Comparison of ENCODE assay signal across 15 mouse cellular contexts in the genomic region with DNA sequence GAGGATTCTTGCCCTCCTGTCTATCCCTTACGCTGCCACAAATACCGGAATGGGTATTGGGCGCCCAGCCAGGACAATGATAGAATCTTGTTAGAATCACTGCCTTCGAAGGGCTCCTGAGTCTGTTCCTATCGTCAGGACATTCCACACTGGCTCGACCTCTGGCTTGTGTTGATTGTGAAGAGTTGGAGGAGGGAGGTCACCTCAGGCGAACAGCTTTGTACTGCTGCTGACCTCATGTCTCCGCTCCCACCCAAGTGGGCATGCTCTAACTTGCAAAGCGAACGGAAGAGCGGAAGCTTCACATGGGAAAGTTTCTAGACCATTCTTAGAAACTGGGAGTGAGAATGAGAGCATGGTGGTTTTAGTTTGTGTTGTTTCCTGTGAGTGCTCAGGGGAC. TPM values are rescaled to one million over a fixed set of nuclear protein-coding genes. Genes with fewer than 3 reads are reported as not detected.
DNase-seq lines count a peak whose midpoint lies in the region; ATAC-seq and TF ChIP-seq lines count a peak whose summit lies in the region.
"Had no signal": no experiment of that assay in that cellular context is flagged by ENCODE, and none has a peak within 500 bp of the region (broad histone marks: within the 10 kb centered on the region; RNA-seq: fewer than 3 reads in every experiment).

No protein-coding gene starts in this region.

- H3K9ac ChIP-seq in heart, embryonic 14.5 days (ENCODE audit: low read length), result peak overlapping the region; percentile 60; the same call in 1 of the 2 replicates
- no peak overlapping the region for H3K9ac ChIP-seq in kidney, postnatal 0 days (ENCODE audit: low read depth, low read length)
- H3K9ac ChIP-seq: forebrain, embryonic 12.5 days; hindbrain, embryonic 14.5 days; neural tube, embryonic 15.5 days had no signal

- peaks cover 4% of the 10 kb centered on the region; the same call in 1 of the 2 replicates for H3K27me3 ChIP-seq in heart, embryonic 14.5 days (ENCODE audit: control insufficient read depth, insufficient read depth, low read length)
- H3K27me3 ChIP-seq in kidney, postnatal 0 days (ENCODE audit: insufficient read depth, low read length), result peaks cover 5% of the 10 kb centered on the region; the same call in 1 of the 2 replicates

- no peaks in the 10 kb centered on the region for H3K36me3 ChIP-seq in heart, embryonic 14.5 days (ENCODE audit: control insufficient read depth, insufficient read depth, low read length)
- no peaks in the 10 kb centered on the region for H3K36me3 ChIP-seq in kidney, postnatal 0 days (ENCODE audit: insufficient read depth, low read length)
- H3K36me3 ChIP-seq: forebrain, embryonic 12.5 days; midbrain, embryonic 10.5 days; neural tube, embryonic 15.5 days had no signal

- intact Hi-C loops in gastrocnemius, adult 2 months (cut with DNase I), result no loop called here

- WGBS in heart, embryonic 14.5 days, result 8% methylated on average over 11 of the region's 11 CpGs
- WGBS in kidney, postnatal 0 days, result 47% methylated on average over 11 of the region's 11 CpGs

- H3K4me2 ChIP-seq in heart, embryonic 14.5 days (ENCODE audit: low read length), result peak overlapping the region; percentile 60
- no peak overlapping the region for H3K4me2 ChIP-seq in kidney, postnatal 0 days (ENCODE audit: low read length)
- H3K4me2 ChIP-seq: forebrain, embryonic 12.5 days; hindbrain, embryonic 14.5 days; liver, embryonic 11.5 days; neural tube, embryonic 15.5 days had no signal

- H3K9me3 ChIP-seq in heart, embryonic 14.5 days (ENCODE audit: control insufficient read depth, low read length), result no peaks in the 10 kb centered on the region
- H3K9me3 ChIP-seq in kidney, postnatal 0 days (replicated peaks; ENCODE audit: low read length), result no peaks in the 10 kb centered on the region
- H3K9me3 ChIP-seq: forebrain, embryonic 12.5 days; midbrain, embryonic 10.5 days; neural tube, embryonic 15.5 days had no signal

- H3K4me1 ChIP-seq in heart, embryonic 14.5 days (ENCODE audit: control insufficient read depth in 2 of 2, insufficient read depth in 2 of 2, low read length in 2 of 2), result peaks cover 28 to 33% of the 10 kb centered on the region in 2 experiments
- no peaks in the 10 kb centered on the region for H3K4me1 ChIP-seq in kidney, postnatal 0 days (replicated peaks; ENCODE audit: insufficient read depth, low read length)

- H3K4me3 ChIP-seq in gastrocnemius, adult 2 months, result peak overlapping the region; percentile 68
- H3K4me3 ChIP-seq in heart, embryonic 14.5 days (ENCODE audit: control insufficient read depth in 1 of 2, insufficient read depth in 1 of 2, low read depth in 1 of 2, low read length in 2 of 2), result peak overlapping the region; percentile 4 to 23; a peak in 3 of 4 replicates
- H3K4me3 ChIP-seq in kidney, postnatal 0 days (replicated peaks; ENCODE audit: low read depth, low read length), result no peak overlapping the region
- H3K4me3 ChIP-seq: forebrain, embryonic 12.5 days; midbrain, embryonic 10.5 days; neural tube, embryonic 15.5 days had no signal

- peak overlapping the region; percentile 91 for H3K27ac ChIP-seq in gastrocnemius, adult 2 months
- H3K27ac ChIP-seq in heart, embryonic 14.5 days (replicated peaks in 1 of 2; ENCODE audit: control insufficient read depth in 1 of 2, insufficient read depth in 1 of 2, low read depth in 2 of 2, low read length in 2 of 2), result peak overlapping the region; percentile 87 to 88
- H3K27ac ChIP-seq in kidney, postnatal 0 days, result peak overlapping the region; percentile 21; the same call in 1 of the 2 replicates
- H3K27ac ChIP-seq: forebrain, embryonic 12.5 days; hindbrain, embryonic 14.5 days; midbrain, embryonic 10.5 days; neural tube, embryonic 15.5 days had no signal

- no peak for TF ChIP-seq CTCF in gastrocnemius, adult 2 months (IDR thresholded peaks at IDR 0.05)
- no peak for TF ChIP-seq CTCF in kidney, postnatal 0 days (IDR thresholded peaks at IDR 0.05; ENCODE audit: low read depth)

- peak; percentile 53 for DNase-seq in adrenal gland, postnatal 10 days
- DNase-seq in gastrocnemius, adult 2 months, result peak; percentile 73
- DNase-seq in kidney, postnatal 0 days (ENCODE audit: low spot score), result peak; percentile 31
- DNase-seq in thymus, postnatal 25 days, result no peak
- no peak for DNase-seq in ovary, adult 18-20 months (ENCODE audit: low spot score)
- DNase-seq in ovary, postnatal 14 days (ENCODE audit: low spot score), result no peak

- ATAC-seq in heart, embryonic 14.5 days (ENCODE audit: insufficient number of reproducible peaks, insufficient read depth, low FRiP score, low read depth), result peak; percentile 61
- ATAC-seq in kidney, postnatal 0 days (replicated peaks; ENCODE audit: low FRiP score, low read depth), result no peak
- no peak for ATAC-seq in megakaryocyte progenitor cell, adult 5-6 weeks (replicated peaks; ENCODE audit: poor library complexity)

RNA-seq across cellular contexts. Expression of a gene that starts 38.7 kb away (rescaled TPM):
- under 1 TPM; 0.57 to 0.94 TPM for total RNA-seq in adrenal gland, postnatal 10 days (2021)
- not detected for total RNA-seq in gastrocnemius, adult 2 months (2021)
- 0.74 and 1.2 TPM in 2 replicates for polyA plus RNA-seq in heart, embryonic 14.5 days (2014; fragmentation: Nextera tagmentation; extraction: Ambion mirVana)
- polyA plus RNA-seq in kidney, postnatal 0 days (2015; fragmentation: Nextera tagmentation; extraction: Ambion mirVana), result 3.4 and 3.8 TPM in 2 replicates
- total RNA-seq in megakaryocyte progenitor cell, adult 5-6 weeks (2015), result 4.7 and 10.5 TPM in 2 replicates
- total RNA-seq in megakaryocyte progenitor cell, adult 5-6 weeks (2017), result 1.3 and 5.3 TPM in 2 replicates

RNA-seq across cellular contexts. Expression of a gene that starts 47.6 kb away (rescaled TPM):
- total RNA-seq in adrenal gland, postnatal 10 days (2021), result 10 to 100 TPM; 30.3 to 34.0 TPM
- total RNA-seq in gastrocnemius, adult 2 months (2021), result 10 to 100 TPM in 1 of 2 experiments, 1 to 10 TPM in 1; 8.9 to 12.5 TPM
- polyA plus RNA-seq in heart, embryonic 14.5 days (2014; fragmentation: Nextera tagmentation; extraction: Ambion mirVana), result 35.4 and 35.9 TPM in 2 replicates
- polyA plus RNA-seq in kidney, postnatal 0 days (2015; fragmentation: Nextera tagmentation; extraction: Ambion mirVana), result 37.3 and 40.4 TPM in 2 replicates
- 78.1 and 96.0 TPM in 2 replicates for total RNA-seq in megakaryocyte progenitor cell, adult 5-6 weeks (2015)
- total RNA-seq in megakaryocyte progenitor cell, adult 5-6 weeks (2017), result 75.8 and 82.2 TPM in 2 replicates

RNA-seq across cellular contexts. Expression of a gene that starts 55.8 kb away (rescaled TPM):
- 100 to 1,000 TPM; 126 to 154 TPM for total RNA-seq in adrenal gland, postnatal 10 days (2021)
- 100 to 1,000 TPM; 394 to 399 TPM for total RNA-seq in gastrocnemius, adult 2 months (2021)
- polyA plus RNA-seq in heart, embryonic 14.5 days (2014; fragmentation: Nextera tagmentation; extraction: Ambion mirVana), result 59.2 and 60.2 TPM in 2 replicates
- 8.0 and 9.2 TPM in 2 replicates for polyA plus RNA-seq in kidney, postnatal 0 days (2015; fragmentation: Nextera tagmentation; extraction: Ambion mirVana)
- 1.2 and 1.5 TPM in 2 replicates for total RNA-seq in megakaryocyte progenitor cell, adult 5-6 weeks (2015)
- 0.54 TPM in 1 of 2 replicates, not detected in the other for total RNA-seq in megakaryocyte progenitor cell, adult 5-6 weeks (2017)

RNA-seq across cellular contexts. Expression of a gene that starts 59.6 kb away (rescaled TPM):
- 1 to 10 TPM; 1.5 TPM for total RNA-seq in adrenal gland, postnatal 10 days (2021)
- under 1 TPM; 0.10 to 0.45 TPM for total RNA-seq in gastrocnemius, adult 2 months (2021)
- not detected in 2 replicates for polyA plus RNA-seq in heart, embryonic 14.5 days (2014; fragmentation: Nextera tagmentation; extraction: Ambion mirVana)
- polyA plus RNA-seq in kidney, postnatal 0 days (2015; fragmentation: Nextera tagmentation; extraction: Ambion mirVana), result 0.08 and 0.13 TPM in 2 replicates
- 0.37 and 1.2 TPM in 2 replicates for total RNA-seq in megakaryocyte progenitor cell, adult 5-6 weeks (2015)
- total RNA-seq in megakaryocyte progenitor cell, adult 5-6 weeks (2017), result 0.27 and 0.33 TPM in 2 replicates
- total RNA-seq: ES-E14 had no signal
- polyA plus RNA-seq: cortical plate, adult 2 months; forebrain, embryonic 12.5 days; hindbrain, embryonic 14.5 days; liver, embryonic 11.5 days; midbrain, embryonic 10.5 days; neural tube, embryonic 15.5 days had no signal

Comparison
In these comparisons a context has a peak if more than half of its experiments do, and no peak if none do; other contexts are left out.
1. DNase-seq: peak in adrenal gland, postnatal 10 days (single experiment), gastrocnemius, adult 2 months (single experiment) and kidney, postnatal 0 days (single experiment); none in thymus, postnatal 25 days (single experiment), ovary, adult 18-20 months (single experiment) and ovary, postnatal 14 days (single experiment).
2. H3K27ac ChIP-seq: peak in every context shown above with its lines; median percentile 91 in gastrocnemius, adult 2 months; 88 in heart, embryonic 14.5 days; 21 in kidney, postnatal 0 days.
3. RNA of a gene that starts 55.8 kb away (total RNA-seq): 394 to 399 TPM in gastrocnemius, adult 2 months and 126 to 154 TPM in adrenal gland, postnatal 10 days; 0.54 to 1.5 TPM in megakaryocyte progenitor cell, adult 5-6 weeks; every median in the first group is over 10 times any median in the second.